Mouse (Mus musculus) cerebellum, postnatal 14 days (tissue): ENCODE results near the gene Plekhg4.

Experiments used
- DNase-seq, 2 experiments: peaks; one replicate each; pipeline ENCODE4 v3.0.0; 2021; ENCODE audit warnings: mixed read lengths in 2 of 2

The Plekhg4 gene

DNA sequence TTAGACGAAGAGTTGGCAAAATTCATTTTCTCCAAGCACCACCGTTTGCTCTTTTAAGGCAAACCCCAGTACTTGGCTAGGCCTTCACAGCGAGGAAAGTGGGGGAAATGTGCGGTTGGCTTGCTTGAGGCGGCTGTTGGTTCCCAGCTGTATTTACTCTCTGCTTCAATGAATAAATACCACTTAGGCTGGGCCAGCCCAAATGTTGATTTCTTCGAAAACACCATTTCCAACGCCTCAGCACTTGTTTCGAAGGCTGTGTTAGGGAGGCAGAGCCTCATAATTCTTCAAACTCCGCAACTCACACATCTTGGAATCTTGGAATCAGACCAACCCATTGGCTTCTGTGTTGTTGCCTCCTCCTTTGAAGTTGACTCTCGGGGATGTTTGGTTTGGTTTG is 33.3 kb downstream of the Plekhg4 start:
- DNase-seq, result no peak

DNA sequence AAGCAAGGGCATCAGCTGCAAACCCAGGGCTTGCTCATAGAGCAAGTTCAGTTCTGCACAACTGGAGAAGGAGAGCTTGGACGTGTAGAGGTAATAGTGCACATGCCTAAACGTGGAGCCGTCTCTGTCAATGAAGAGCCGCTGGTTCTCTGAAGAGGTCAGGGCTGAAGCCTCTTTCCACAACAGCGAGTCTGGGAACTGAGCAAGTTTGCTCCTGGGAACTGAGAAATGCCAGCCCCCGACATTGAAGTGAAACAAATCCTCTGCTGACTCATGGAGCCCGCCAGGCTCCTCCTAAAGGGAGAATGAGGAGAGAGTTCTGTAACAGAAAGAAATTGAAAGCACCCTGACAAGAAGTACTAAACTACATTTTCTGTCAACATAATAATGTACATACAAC is 35.3 kb downstream of the Plekhg4 start:
- no peak for DNase-seq

DNA sequence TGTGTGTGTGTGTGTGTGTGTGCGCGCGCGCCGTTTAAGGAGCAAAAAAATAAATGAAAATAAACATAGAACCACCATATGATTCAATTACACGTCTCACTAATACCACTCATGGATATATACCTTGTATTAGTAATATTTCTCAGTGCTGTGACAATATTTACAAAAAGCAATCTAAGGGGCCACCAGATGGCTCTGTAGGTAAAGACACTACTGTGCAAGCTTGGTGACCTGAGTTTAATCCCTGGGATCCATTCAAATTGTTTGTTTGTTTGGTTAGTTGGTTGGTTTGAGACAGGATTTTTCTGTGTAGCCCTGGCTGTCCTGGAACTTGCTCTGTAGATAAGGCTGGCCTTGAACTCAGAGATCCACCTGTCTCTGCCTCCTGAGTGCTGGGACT is 36.9 kb downstream of the Plekhg4 start:
- DNase-seq, result no peak

DNA sequence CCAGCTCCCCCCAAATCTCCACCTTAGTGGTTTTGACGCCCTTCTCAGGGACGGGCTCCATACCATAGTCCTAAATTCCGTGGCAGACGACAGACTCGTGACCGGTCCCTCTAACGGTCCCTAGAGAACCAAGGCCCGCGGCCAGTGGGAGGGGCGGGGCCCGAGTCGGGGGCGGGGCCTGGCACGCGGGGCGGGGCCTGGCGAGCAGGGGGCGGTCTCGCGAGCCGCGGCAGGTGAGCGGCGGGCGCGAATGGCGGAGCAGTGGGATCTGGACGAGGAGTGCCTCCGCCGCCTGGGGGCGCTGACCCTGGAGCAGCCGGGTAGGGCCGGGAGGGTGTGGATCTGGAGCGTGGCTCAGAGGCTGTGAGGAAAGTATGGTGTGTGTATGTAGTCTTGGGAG is 40.3 kb downstream of the Plekhg4 start, which contains the start of the genes Kctd19 and Lrrc36:
TSS of gene Kctd19 (minus strand) at position 112 of the 400 bp plus-strand sequence.
TSS of gene Lrrc36 (plus strand) at position 181 of the 400 bp plus-strand sequence.
- peak; percentile 69 to 82 for DNase-seq

DNA sequence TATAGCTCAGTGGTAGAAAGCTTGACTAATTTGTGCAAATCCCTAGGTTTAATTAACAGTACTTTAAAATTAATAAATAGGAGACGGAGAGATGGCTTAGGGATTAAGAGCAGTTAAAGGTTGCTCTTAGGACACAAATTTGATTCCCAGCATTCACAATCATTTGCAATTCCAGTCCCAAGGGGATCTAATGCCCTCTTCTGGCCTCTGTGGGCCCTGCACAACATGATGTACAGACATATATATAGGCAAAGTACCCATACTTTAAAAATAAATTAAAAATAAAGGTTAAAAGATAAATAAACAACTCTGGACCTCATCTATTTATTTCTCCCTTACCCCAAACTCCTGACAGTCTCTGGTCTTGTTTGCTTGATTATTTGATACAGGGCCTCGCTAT is 45.9 kb downstream of the Plekhg4 start:
- peak in 1 of 2 experiments; percentile 26 for DNase-seq

DNA sequence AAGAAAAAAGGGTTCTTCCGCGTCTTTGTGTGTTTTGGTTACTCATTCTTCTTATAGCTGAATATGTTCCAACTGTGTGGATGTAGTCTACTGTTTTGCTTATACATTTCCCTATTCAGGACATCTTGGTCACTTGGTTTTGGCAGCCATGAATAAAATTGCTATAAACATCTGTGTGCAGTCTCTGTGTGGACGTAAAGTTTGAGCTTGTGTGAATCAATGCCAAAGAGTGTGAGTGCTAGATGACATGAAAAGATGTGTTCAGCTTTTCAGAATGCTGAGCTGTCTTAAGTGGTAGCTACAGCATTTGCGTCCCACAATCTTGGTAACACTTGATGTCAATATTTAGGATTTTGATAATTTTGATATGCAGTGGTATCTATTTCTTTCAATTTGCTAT is 46.7 kb downstream of the Plekhg4 start:
- no peak for DNase-seq

DNA sequence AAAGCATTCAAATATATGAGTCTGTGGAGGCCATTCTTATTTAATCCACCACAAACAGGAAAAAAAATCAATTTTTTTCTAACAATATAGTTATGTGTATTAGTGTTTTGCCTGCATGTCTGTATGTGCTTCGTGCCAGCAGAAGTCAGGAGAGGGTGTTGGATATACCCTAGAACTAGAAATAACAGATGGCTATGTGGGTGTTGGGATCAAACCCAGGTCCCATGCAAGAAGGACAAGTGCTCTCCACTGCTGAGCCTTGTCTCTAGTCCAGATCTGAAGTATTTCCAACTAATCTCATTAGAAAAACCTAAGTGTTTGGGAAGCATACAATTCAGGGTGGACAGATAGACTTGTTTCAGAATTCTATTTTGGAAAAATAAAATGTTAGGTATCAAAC is 48.9 kb downstream of the Plekhg4 start:
- DNase-seq, result peak in 1 of 2 experiments; percentile 64

DNA sequence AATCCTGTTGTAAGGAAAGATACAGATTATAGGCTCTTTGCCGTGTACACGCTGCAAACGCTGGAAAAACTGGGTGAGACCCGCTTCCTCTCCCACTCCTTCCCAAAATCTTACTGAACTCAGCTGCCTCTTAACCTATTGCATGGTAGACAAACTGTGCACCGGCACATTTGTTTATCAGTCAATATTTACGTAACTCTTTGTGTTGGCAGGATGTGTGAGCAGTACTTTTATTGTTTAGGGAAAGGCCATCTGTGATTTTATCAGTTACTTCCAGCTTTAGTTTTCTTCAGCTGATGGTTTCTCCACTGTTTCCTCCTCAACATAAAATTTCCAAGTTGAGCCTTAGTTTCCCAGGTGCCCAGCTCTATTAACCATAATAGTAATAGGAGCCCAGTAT is 53.8 kb downstream of the Plekhg4 start:
- no peak for DNase-seq

DNA sequence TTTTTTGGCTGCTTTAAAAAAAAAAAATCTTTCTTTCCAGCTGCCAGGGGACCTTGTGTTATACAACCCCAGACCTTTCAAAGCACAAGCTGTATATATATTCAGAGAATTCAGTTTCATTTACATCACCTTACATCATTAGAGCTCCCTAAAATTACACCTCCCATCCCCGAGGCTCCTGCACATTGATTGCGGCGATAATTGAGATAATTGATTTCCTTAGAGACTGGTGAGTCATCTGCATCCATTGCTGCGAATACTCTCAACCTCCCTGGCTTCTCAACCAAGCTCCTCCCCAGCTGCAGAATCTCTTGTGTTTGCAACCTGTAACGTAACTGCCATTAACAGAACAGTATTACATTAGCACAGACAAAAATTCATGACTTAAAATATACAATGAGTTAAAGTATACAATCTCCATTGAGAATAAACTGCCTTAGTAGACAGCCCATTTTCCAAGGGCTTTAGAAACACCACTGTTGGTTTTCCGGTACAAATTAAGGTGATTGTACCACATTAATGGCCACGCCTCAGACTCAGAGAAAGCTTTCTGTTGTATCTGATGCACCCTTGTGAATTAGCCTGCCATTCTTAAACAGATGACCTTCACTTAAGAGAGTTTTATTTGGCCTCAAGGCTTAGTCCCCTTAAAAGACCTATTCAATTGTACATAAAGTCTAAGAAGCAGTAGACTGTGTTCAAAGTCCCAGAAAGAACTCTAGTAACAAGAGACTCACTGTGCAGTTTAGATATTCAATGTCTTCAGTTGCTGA is 58.9 kb downstream of the Plekhg4 start:
- DNase-seq, result no peak
